Mouse (Mus musculus): ENCODE measurements around the gene Rock2.

Gene Rock2

GRCm38 (mm10) chr12:16870405-16871068 is 24.2 kb upstream of the Rock2 start:
- no peak for DNase-seq (ENCODE audit: extremely low spot score, low read depth, low spot score)

- no peak for DNase-seq (ENCODE audit: extremely low spot score, low read depth, low spot score)
Measured at GRCm38 (mm10) chr12:16872006-16872405, 22.7 kb upstream of the Rock2 start.

- no peak for DNase-seq (ENCODE audit: extremely low spot score, low read depth, low spot score)
Measured at GRCm38 (mm10) chr12:16872926-16873464, 21.7 kb upstream of the Rock2 start.

- no peak for DNase-seq (ENCODE audit: extremely low spot score, low read depth, low spot score)
Measured at GRCm38 (mm10) chr12:16873549-16873948, 21.1 kb upstream of the Rock2 start.

- no peak for DNase-seq (ENCODE audit: extremely low spot score, low read depth, low spot score)
Measured at GRCm38 (mm10) chr12:16874086-16874485, 20.6 kb upstream of the Rock2 start.

GRCm38 (mm10) chr12:16875269-16875668 is 19.4 kb upstream of the Rock2 start:
- no peak for DNase-seq (ENCODE audit: extremely low spot score, low read depth, low spot score)

GRCm38 (mm10) chr12:16875678-16876077 is 19.0 kb upstream of the Rock2 start:
- DNase-seq (ENCODE audit: extremely low spot score, low read depth, low spot score), result no peak

GRCm38 (mm10) chr12:16876667-16877066 is 18.0 kb upstream of the Rock2 start:
- no peak for DNase-seq (ENCODE audit: extremely low spot score, low read depth, low spot score)

GRCm38 (mm10) chr12:16877141-16877540 is 17.6 kb upstream of the Rock2 start:
- DNase-seq (ENCODE audit: extremely low spot score, low read depth, low spot score), result no peak

- no peak for DNase-seq (ENCODE audit: extremely low spot score, low read depth, low spot score)
Measured at GRCm38 (mm10) chr12:16877679-16878078, 17.0 kb upstream of the Rock2 start.

GRCm38 (mm10) chr12:16879369-16879768 is 15.3 kb upstream of the Rock2 start:
- DNase-seq (ENCODE audit: extremely low spot score, low read depth, low spot score), result no peak

- DNase-seq (ENCODE audit: extremely low spot score, low read depth, low spot score), result no peak
Measured at GRCm38 (mm10) chr12:16880077-16880476, 14.6 kb upstream of the Rock2 start.

- DNase-seq (ENCODE audit: extremely low spot score, low read depth, low spot score), result no peak
Measured at GRCm38 (mm10) chr12:16882442-16882841, 12.3 kb upstream of the Rock2 start.

GRCm38 (mm10) chr12:16883111-16883510 is 11.6 kb upstream of the Rock2 start:
- DNase-seq (ENCODE audit: extremely low spot score, low read depth, low spot score), result no peak

- no peak for DNase-seq (ENCODE audit: extremely low spot score, low read depth, low spot score)
Measured at GRCm38 (mm10) chr12:16884534-16884933, 10.2 kb upstream of the Rock2 start.

- no peak for DNase-seq (ENCODE audit: extremely low spot score, low read depth, low spot score)
Measured at GRCm38 (mm10) chr12:16886354-16886753, 8.3 kb upstream of the Rock2 start.

GRCm38 (mm10) chr12:16893039-16893438 is 1.7 kb upstream of the Rock2 start:
- no peak for DNase-seq (ENCODE audit: extremely low spot score, low read depth, low spot score)

GRCm38 (mm10) chr12:16893656-16894395 is 869 bp upstream of the Rock2 start:
- DNase-seq (ENCODE audit: extremely low spot score, low read depth, low spot score), result peak; percentile 26

- DNase-seq (ENCODE audit: extremely low spot score, low read depth, low spot score), result no peak
Measured at GRCm38 (mm10) chr12:16895221-16895928, 680 bp downstream of the Rock2 start.

GRCm38 (mm10) chr12:16896073-16896789 is 1.5 kb downstream of the Rock2 start:
- no peak for DNase-seq (ENCODE audit: extremely low spot score, low read depth, low spot score)

- DNase-seq (ENCODE audit: extremely low spot score, low read depth, low spot score), result no peak
Measured at GRCm38 (mm10) chr12:16897225-16897624, 2.5 kb downstream of the Rock2 start.

All from hindlimb bud, embryonic 11.5 days (tissue).